Mouse (Mus musculus) myocyte (in vitro differentiated cells): ENCODE data around the gene Spsb3.

Experiments used
- CEBPB ChIP-seq: IDR thresholded peaks from 2 replicates; pipeline ENCODE4 v1.6.1; 2011; ENCODE audit warnings: mild to moderate bottlenecking, moderate library complexity; ENCODE audit not compliant: poor library complexity, insufficient read depth, severe bottlenecking
- MAX ChIP-seq: IDR thresholded peaks from one replicate; pipeline ENCODE4 v1.6.1; 2011; ENCODE audit warnings: low read depth, mild to moderate bottlenecking, control low read depth
- MYOD1 ChIP-seq, 3 experiments: IDR thresholded peaks; one replicate each; pipeline ENCODE4 v1.6.1; 2011; ENCODE audit warnings: control low read depth in 2 of 3, low read depth in 2 of 3, mild to moderate bottlenecking in 2 of 3, moderate library complexity in 1 of 3; ENCODE audit not compliant: insufficient read length in 2 of 3, control insufficient read depth in 1 of 3
- MYOG ChIP-seq, 3 experiments: IDR thresholded peaks; one replicate each; pipeline ENCODE4 v1.6.1; 2011; ENCODE audit warnings: control low read depth in 2 of 3, low read depth in 2 of 3, mild to moderate bottlenecking in 2 of 3; ENCODE audit not compliant: insufficient read length in 2 of 3, control insufficient read depth in 1 of 3, insufficient read depth in 1 of 3
- POLR2A ChIP-seq: IDR thresholded peaks from one replicate; pipeline ENCODE4 v1.6.1; 2011; ENCODE audit warnings: low read depth, mild to moderate bottlenecking, control low read depth, moderate library complexity; ENCODE audit not compliant: insufficient read length
- POLR2AphosphoS2 ChIP-seq: IDR thresholded peaks from one replicate; pipeline ENCODE4 v1.6.1; 2011; ENCODE audit warnings: low read depth, control low read depth; ENCODE audit not compliant: insufficient read length
- SRF ChIP-seq: IDR thresholded peaks from one replicate; pipeline ENCODE4 v1.6.1; 2011; ENCODE audit warnings: low read depth; ENCODE audit not compliant: control insufficient read depth, insufficient read length
- TCF12 ChIP-seq: IDR thresholded peaks from one replicate; pipeline ENCODE4 v1.6.1; 2011; ENCODE audit warnings: mild to moderate bottlenecking, control low read depth; ENCODE audit not compliant: poor library complexity, insufficient read depth, severe bottlenecking
- USF1 ChIP-seq: IDR thresholded peaks from one replicate; pipeline ENCODE4 v1.6.1; 2011; ENCODE audit warnings: low read depth, mild to moderate bottlenecking, control low read depth, moderate library complexity

DNA sequence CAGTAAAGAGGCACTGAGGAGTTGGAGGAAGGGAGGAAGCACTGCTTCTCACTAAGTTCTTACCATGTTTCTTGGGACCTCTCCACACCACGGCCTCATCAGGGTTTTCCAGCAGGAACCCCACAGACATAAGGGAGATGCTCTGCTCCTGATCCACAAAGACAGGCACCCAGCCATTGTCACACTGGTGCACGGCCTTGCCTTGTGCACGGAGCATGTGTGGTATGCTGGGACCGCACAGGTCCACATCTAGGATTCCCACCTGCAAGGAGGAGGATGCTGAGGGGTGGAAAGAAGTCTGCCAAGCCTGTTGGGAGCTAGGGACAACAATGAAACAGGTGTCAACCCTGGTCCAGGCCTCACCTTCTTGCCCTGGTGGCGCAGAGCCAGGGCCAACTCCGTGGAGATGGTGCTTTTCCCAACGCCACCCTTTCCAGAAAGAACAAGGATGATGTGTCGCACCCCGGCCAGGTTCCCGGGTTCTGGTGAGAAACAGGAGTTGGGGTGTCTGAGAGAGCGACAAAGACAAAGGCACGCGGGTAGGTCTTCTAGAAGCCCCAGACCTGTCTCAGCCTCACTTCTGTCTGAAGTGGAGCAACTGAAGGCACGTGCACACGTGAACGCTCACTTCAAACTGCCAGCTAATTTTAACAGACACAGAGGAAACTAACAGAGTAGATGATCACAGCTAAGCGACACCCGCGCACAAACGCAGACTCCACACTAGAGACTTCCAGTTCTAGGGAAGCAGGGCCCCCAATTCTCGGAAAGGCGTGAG lies 898 bp upstream of the Spsb3 start:
- TF ChIP-seq MYOD1 (IDR thresholded peaks at IDR 0.05; ENCODE audit: control insufficient read depth in 1 of 3, insufficient read length in 2 of 3, low read depth in 2 of 3), result no peak
- TF ChIP-seq POLR2A, result no peak
- TF ChIP-seq CEBPB, result no peak
- TF ChIP-seq SRF, result no peak
- no peak for TF ChIP-seq MYOG (IDR thresholded peaks at IDR 0.05; ENCODE audit: control insufficient read depth in 1 of 3, insufficient read depth in 1 of 3, insufficient read length in 2 of 3, low read depth in 2 of 3)
- no peak for TF ChIP-seq TCF12
- no peak for TF ChIP-seq POLR2AphosphoS2
- no peak for TF ChIP-seq USF1
- TF ChIP-seq MAX, result no peak
